Mouse (Mus musculus) neural tube, embryonic 11.5 days (tissue): ENCODE data around the gene Nat8l. TPM values are rescaled to one million over a fixed set of nuclear protein-coding genes. Genes with fewer than 3 reads are reported as not detected.

Experiments used
- ATAC-seq: fragments of 200-750 bp; cut with Nextera tagmentation; 2 replicates; pipeline ENCODE4 v1.8.0; 2017; ENCODE audit warnings: moderate number of reproducible peaks, mild to moderate bottlenecking, moderate TSS enrichment, moderate library complexity; ENCODE audit not compliant: insufficient read depth, low FRiP score, low TSS enrichment
- DNase-seq: peaks from one replicate; pipeline ENCODE4 v3.0.0-alpha.2; 2015; ENCODE audit warnings: low spot score
- H3K27ac ChIP-seq: fragments of 300-500 bp; sonication (generic); 2 replicates; pipeline ENCODE4 v1.5.1; 2014; ENCODE audit warnings: low read depth, mild to moderate bottlenecking, low read length
- H3K27me3 ChIP-seq: fragments of 300-500 bp; sonication (generic); 2 replicates; pipeline ENCODE4 v1.6.1; 2014; ENCODE audit warnings: mild to moderate bottlenecking, low read length, mixed read lengths; ENCODE audit not compliant: control insufficient read depth, insufficient read depth
- H3K36me3 ChIP-seq: fragments of 300-500 bp; sonication (generic); 2 replicates; pipeline ENCODE4 v1.6.1; 2014; ENCODE audit warnings: mild to moderate bottlenecking, low read length, moderate library complexity, mixed read lengths; ENCODE audit not compliant: control insufficient read depth, insufficient read depth
- H3K4me1 ChIP-seq: fragments of 300-500 bp; sonication (generic); 2 replicates; pipeline ENCODE4 v1.6.1; 2014; ENCODE audit warnings: low read length, mixed read lengths; ENCODE audit not compliant: control insufficient read depth, insufficient read depth
- H3K4me2 ChIP-seq: fragments of 300-500 bp; sonication (generic); 2 replicates; pipeline ENCODE4 v1.6.1; 2014; ENCODE audit warnings: low read depth, mild to moderate bottlenecking, moderate library complexity
- H3K4me3 ChIP-seq: fragments of 300-500 bp; sonication (generic); 2 replicates; pipeline ENCODE4 v1.5.1; 2014; ENCODE audit warnings: low read depth, low read length
- H3K9ac ChIP-seq: fragments of 300-500 bp; sonication (generic); 2 replicates; pipeline ENCODE4 v1.6.1; 2014; ENCODE audit warnings: mild to moderate bottlenecking, low read length
- H3K9me3 ChIP-seq: fragments of 300-500 bp; sonication (generic); 2 replicates; pipeline ENCODE4 v1.6.1; 2016; ENCODE audit warnings: low read length; ENCODE audit not compliant: control insufficient read depth
- WGBS: fragments of 180-500 bp; shearing (Covaris S2); extraction: QIAGEN DNeasy Blood & Tissue Kit; methylation state at CpG from one replicate; pipeline ENCODE4 v1.1.7; 2014; 5-methylcytosine and 5-hydroxymethylcytosine counted together
- polyA plus RNA-seq: library from polyadenylated mRNA; unstranded; fragments of >200 nt; fragmentation: Nextera tagmentation; extraction: Ambion mirVana; gene quantifications from 2 replicates; pipeline ENCODE4 v1.2.1, GENCODE M21; 2014

Nat8l gene
- polyA plus RNA-seq, 1 experiment from 2014 or later, result 2.2 TPM

- H3K9me3 ChIP-seq, result no peaks in the 10 kb centered on the region
- H3K27me3 ChIP-seq, result peaks cover 5% of the 10 kb centered on the region
- 0 out of 2 replicates have a peak, but pooled peaks cover 5% of the 10 kb centered on the region for H3K4me1 ChIP-seq
- H3K36me3 ChIP-seq, result no peaks in the 10 kb centered on the region; the same call in 1 of the 2 replicates
- no peak overlapping the region for H3K27ac ChIP-seq
- H3K9ac ChIP-seq, result no peak overlapping the region
- no peak overlapping the region for H3K4me2 ChIP-seq
- no peak for ATAC-seq
- H3K4me3 ChIP-seq, result no peak overlapping the region
- 84% methylated on average over 3 of the region's 3 CpGs for WGBS
- no peak for DNase-seq
Observed at GRCm38 (mm10) chr5:33998505-33998877, 2.7 kb downstream of the Nat8l start.

- Histone ChIP-seq H3K4me2 (no peak overlapping the region), H3K27me3 (peaks cover 5% of the 10 kb centered on the region), H3K36me3 (no peaks in the 10 kb centered on the region; the same call in 1 of the 2 replicates), H3K9me3 (no peaks in the 10 kb centered on the region), H3K4me1 (0 out of 2 replicates have a peak, but pooled peaks cover 5% of the 10 kb centered on the region), H3K27ac (no peak overlapping the region), H3K4me3 (no peak overlapping the region), H3K9ac (no peak overlapping the region)
- no peak for ATAC-seq
- no peak for DNase-seq
- 82% methylated on average over 6 of the region's 6 CpGs for whole genome bisulfite sequencing
Observed at GRCm38 (mm10) chr5:33999466-34000090, 3.8 kb downstream of the Nat8l start.

GRCm38 (mm10) chr5:34000809-34001208, 5.0 kb downstream of the Nat8l start:
- WGBS, result 94% methylated on average over 25 of the region's 25 CpGs
- Histone ChIP-seq H3K27ac (no peak overlapping the region), H3K4me2 (no peak overlapping the region), H3K4me3 (no peak overlapping the region), H3K9me3 (no peaks in the 10 kb centered on the region), H3K36me3 (no peaks in the 10 kb centered on the region; the same call in 1 of the 2 replicates), H3K27me3 (no peaks in the 10 kb centered on the region; the same call in 1 of the 2 replicates), H3K4me1 (0 out of 2 replicates have a peak, but pooled peaks cover 2% of the 10 kb centered on the region), H3K9ac (no peak overlapping the region)
- ATAC-seq (no peak), DNase-seq (no peak)

- 0 out of 2 replicates have a peak, but pooled peaks cover 2% of the 10 kb centered on the region for H3K4me1 ChIP-seq
- no peaks in the 10 kb centered on the region; the same call in 1 of the 2 replicates for H3K27me3 ChIP-seq
- H3K4me3 ChIP-seq, result no peak overlapping the region
- H3K27ac ChIP-seq, result no peak overlapping the region
- no peak for ATAC-seq
- no peak overlapping the region for H3K9ac ChIP-seq
- DNase-seq, result no peak
- H3K36me3 ChIP-seq, result no peaks in the 10 kb centered on the region; the same call in 1 of the 2 replicates
- no peak overlapping the region for H3K4me2 ChIP-seq
- 89% methylated on average over 1 of the region's 1 CpGs for WGBS
- H3K9me3 ChIP-seq, result no peaks in the 10 kb centered on the region
Observed at GRCm38 (mm10) chr5:34001401-34001800, 5.6 kb downstream of the Nat8l start.

GRCm38 (mm10) chr5:34002636-34003035, 6.9 kb downstream of the Nat8l start:
- no peaks in the 10 kb centered on the region; the same call in 1 of the 2 replicates for H3K36me3 ChIP-seq
- ATAC-seq (no peak), DNase-seq (no peak)
- no peaks in the 10 kb centered on the region for H3K9me3 ChIP-seq
- no peak overlapping the region for H3K27ac ChIP-seq
- H3K4me3 ChIP-seq, result no peak overlapping the region
- no peak overlapping the region for H3K4me2 ChIP-seq
- H3K9ac ChIP-seq, result no peak overlapping the region
- no peaks in the 10 kb centered on the region; the same call in 1 of the 2 replicates for H3K27me3 ChIP-seq
- 0 out of 2 replicates have a peak, but pooled peaks cover 2% of the 10 kb centered on the region for H3K4me1 ChIP-seq
- 91% methylated on average over 4 of the region's 4 CpGs for WGBS

- ATAC-seq, result no peak
- H3K36me3 ChIP-seq, result no peaks in the 10 kb centered on the region; the same call in 1 of the 2 replicates
- no peaks in the 10 kb centered on the region for H3K27me3 ChIP-seq
- H3K27ac ChIP-seq, result no peak overlapping the region
- no peaks in the 10 kb centered on the region for H3K9me3 ChIP-seq
- DNase-seq, result no peak
- H3K4me3 ChIP-seq, result no peak overlapping the region
- H3K4me1 ChIP-seq, result no peaks in the 10 kb centered on the region
- H3K4me2 ChIP-seq, result no peak overlapping the region
- no peak overlapping the region for H3K9ac ChIP-seq
- 80% methylated on average over 5 of the region's 5 CpGs for WGBS
Observed at GRCm38 (mm10) chr5:34004618-34005017, 8.8 kb downstream of the Nat8l start.

- DNase-seq (no peak), ATAC-seq (no peak)
- no peak overlapping the region for H3K27ac ChIP-seq
- H3K9me3 ChIP-seq, result no peaks in the 10 kb centered on the region
- no peak overlapping the region for H3K4me3 ChIP-seq
- H3K36me3 ChIP-seq, result no peaks in the 10 kb centered on the region
- H3K4me1 ChIP-seq, result no peaks in the 10 kb centered on the region
- no peaks in the 10 kb centered on the region for H3K27me3 ChIP-seq
- H3K4me2 ChIP-seq, result no peak overlapping the region
- 83% methylated on average over 4 of the region's 4 CpGs for WGBS
- no peak overlapping the region for H3K9ac ChIP-seq
Observed at GRCm38 (mm10) chr5:34006832-34007231, 11.0 kb downstream of the Nat8l start.

GRCm38 (mm10) chr5:34007392-34007941, 11.7 kb downstream of the Nat8l start:
- H3K4me1 ChIP-seq, result no peaks in the 10 kb centered on the region
- 86% methylated on average over 4 of the region's 4 CpGs for WGBS
- no peak overlapping the region for H3K4me3 ChIP-seq
- H3K27me3 ChIP-seq, result no peaks in the 10 kb centered on the region
- no peak overlapping the region for H3K27ac ChIP-seq
- no peak overlapping the region for H3K4me2 ChIP-seq
- no peak overlapping the region for H3K9ac ChIP-seq
- DNase-seq (no peak), ATAC-seq (no peak)
- H3K9me3 ChIP-seq, result no peaks in the 10 kb centered on the region
- no peaks in the 10 kb centered on the region for H3K36me3 ChIP-seq

- no peaks in the 10 kb centered on the region for H3K27me3 ChIP-seq
- 73% methylated on average over 1 of the region's 1 CpGs for WGBS
Observed at GRCm38 (mm10) chr5:34014652-34015051, 18.9 kb downstream of the Nat8l start.

More at GRCm38 (mm10) chr5:34014652-34015051, 18.9 kb downstream of the Nat8l start:
- Histone ChIP-seq H3K4me1 (no peaks in the 10 kb centered on the region), H3K9ac (no peak overlapping the region), H3K27ac (no peak overlapping the region), H3K9me3 (no peaks in the 10 kb centered on the region), H3K4me2 (no peak overlapping the region), H3K36me3 (no peaks in the 10 kb centered on the region), H3K4me3 (no peak overlapping the region)
- DNase-seq (no peak), ATAC-seq (no peak)
